Mouse (Mus musculus): Measurements from ENCODE around the gene Caml. TPM values are rescaled to one million over a fixed set of nuclear protein-coding genes. Genes with fewer than 3 reads are reported as not detected.

Caml gene
- polyA plus RNA-seq, 1 experiment, result 44.9 TPM

DNA sequence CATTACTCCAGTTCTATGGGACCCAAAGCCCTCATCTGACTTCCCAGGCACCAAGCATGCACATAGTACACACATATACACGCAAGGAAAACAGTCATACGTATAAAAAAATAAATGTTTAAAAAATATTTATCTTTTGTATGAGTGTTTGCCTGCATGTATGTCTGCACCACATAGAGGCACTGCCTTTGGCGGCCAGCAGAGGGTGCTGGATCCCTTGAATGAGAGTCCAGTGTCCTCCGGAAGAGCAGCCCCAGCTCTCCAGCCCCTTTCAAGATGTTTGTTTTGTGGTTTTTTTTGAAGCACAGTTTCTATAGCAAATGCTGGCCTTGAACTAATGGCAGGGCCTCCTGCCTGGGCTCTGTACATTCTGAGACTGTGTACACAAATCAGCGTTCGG is 45.7 kb downstream of the Caml start:
- no peak overlapping the region for H3K4me3 ChIP-seq (ENCODE audit: insufficient read depth, low read length)
- H3K27ac ChIP-seq (ENCODE audit: insufficient read depth, low read depth, low read length), result no peak overlapping the region
- TF ChIP-seq POLR2A (IDR thresholded peaks at IDR 0.05; ENCODE audit: borderline replicate concordance, low read depth, low read length), result no peak
- TF ChIP-seq CTCF (IDR thresholded peaks at IDR 0.05; ENCODE audit: low read depth, low read length), result peak; percentile 69
- no peaks in the 10 kb centered on the region for H3K4me1 ChIP-seq (ENCODE audit: control insufficient read depth, insufficient read depth, low read length)

DNA sequence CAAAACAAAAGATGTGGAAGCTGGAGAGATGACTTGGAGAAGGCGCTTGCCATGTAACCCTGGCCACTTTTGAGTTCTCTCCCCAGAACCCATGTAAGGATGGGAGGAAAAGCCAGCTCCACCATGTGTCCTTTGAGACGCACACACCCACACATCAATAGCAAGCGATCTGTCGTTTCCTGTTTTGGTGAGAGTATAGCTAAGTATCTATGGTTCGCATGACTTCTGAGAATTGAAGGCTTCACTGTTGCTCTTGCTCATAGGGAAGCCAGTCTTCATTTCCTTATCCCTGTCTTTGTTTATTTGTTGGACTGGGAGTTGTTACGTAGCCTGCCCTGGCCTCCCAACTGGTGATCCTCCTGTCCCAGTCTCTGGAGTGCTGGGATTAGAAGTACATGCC is 49.9 kb downstream of the Caml start:
- Histone ChIP-seq H3K4me3 (ENCODE audit: insufficient read depth, low read length) (no peak overlapping the region), H3K27ac (ENCODE audit: insufficient read depth, low read depth, low read length) (no peak overlapping the region), H3K4me1 (ENCODE audit: control insufficient read depth, insufficient read depth, low read length) (no peaks in the 10 kb centered on the region)
- TF ChIP-seq POLR2A (IDR thresholded peaks at IDR 0.05; ENCODE audit: borderline replicate concordance, low read depth, low read length) (no peak), CTCF (IDR thresholded peaks at IDR 0.05; ENCODE audit: low read depth, low read length) (no peak)

DNA sequence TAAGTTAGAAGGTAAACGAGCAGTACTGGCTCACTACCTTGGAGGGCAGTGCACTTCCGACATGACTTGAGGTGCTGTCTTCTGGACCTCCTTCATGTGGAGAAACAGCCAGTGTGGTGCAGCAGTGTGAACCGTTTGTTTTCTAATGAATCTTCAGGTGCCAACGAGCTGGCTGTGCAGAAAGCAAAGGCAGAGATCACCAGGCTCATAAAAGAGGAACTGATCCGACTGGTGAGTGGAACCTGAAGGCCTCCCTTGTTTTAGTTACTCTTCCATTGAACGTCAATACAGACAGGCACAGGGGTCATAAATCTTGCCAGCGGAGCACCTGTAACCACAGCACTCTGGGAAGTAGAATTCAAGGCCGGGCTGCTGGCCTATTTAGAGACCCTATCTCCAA is 54.6 kb downstream of the Caml start:
- Histone ChIP-seq H3K4me3 (ENCODE audit: insufficient read depth, low read length) (no peak overlapping the region), H3K4me1 (ENCODE audit: control insufficient read depth, insufficient read depth, low read length) (no peaks in the 10 kb centered on the region), H3K27ac (ENCODE audit: insufficient read depth, low read depth, low read length) (no peak overlapping the region)
- no peak for TF ChIP-seq POLR2A (IDR thresholded peaks at IDR 0.05; ENCODE audit: borderline replicate concordance, low read depth, low read length)
- no peak for TF ChIP-seq CTCF (IDR thresholded peaks at IDR 0.05; ENCODE audit: low read depth, low read length)

Other genes with a start within 250 kb of the Caml start
- gene Slc34a1, start 224.8 kb upstream of the Caml start, polyA plus RNA-seq (2012; ENCODE audit: insufficient read depth, insufficient read length, missing spikeins), result not detected in 2 replicates
- not detected in 2 replicates for gene Pfn3, start 207.8 kb upstream of the Caml start, polyA plus RNA-seq (2012; ENCODE audit: insufficient read depth, insufficient read length, missing spikeins)
- not detected in 2 replicates for gene F12, start 196.2 kb upstream of the Caml start, polyA plus RNA-seq (2012; ENCODE audit: insufficient read depth, insufficient read length, missing spikeins)
- 42.1 and 43.0 TPM in 2 replicates for gene Grk6, start 177.9 kb upstream of the Caml start, polyA plus RNA-seq (2012; ENCODE audit: insufficient read depth, insufficient read length, missing spikeins)
- gene Prr7, start 158.7 kb upstream of the Caml start, polyA plus RNA-seq (2012; ENCODE audit: insufficient read depth, insufficient read length, missing spikeins), result not detected in 2 replicates
- gene Dbn1, start 134.9 kb upstream of the Caml start, polyA plus RNA-seq (2012; ENCODE audit: insufficient read depth, insufficient read length, missing spikeins), result 0.62 and 1.2 TPM in 2 replicates
- gene Pdlim7, start 109.3 kb upstream of the Caml start, polyA plus RNA-seq (2012; ENCODE audit: insufficient read depth, insufficient read length, missing spikeins), result 6.0 TPM in 2 replicates
- 87.8 and 94.2 TPM in 2 replicates for gene Dok3, start 93.7 kb upstream of the Caml start, polyA plus RNA-seq (2012; ENCODE audit: insufficient read depth, insufficient read length, missing spikeins)
- gene Ddx41, start 86.3 kb upstream of the Caml start, polyA plus RNA-seq (2012; ENCODE audit: insufficient read depth, insufficient read length, missing spikeins), result 39.1 and 39.8 TPM in 2 replicates
- gene Fam193b, start 51.9 kb upstream of the Caml start, polyA plus RNA-seq (2012; ENCODE audit: insufficient read depth, insufficient read length, missing spikeins), result 45.6 and 47.6 TPM in 2 replicates
- gene Tmed9, start 49.3 kb upstream of the Caml start, polyA plus RNA-seq (2012; ENCODE audit: insufficient read depth, insufficient read length, missing spikeins), result 90.3 and 94.9 TPM in 2 replicates
- 25.2 and 27.5 TPM in 2 replicates for gene B4galt7, start 23.1 kb upstream of the Caml start, polyA plus RNA-seq (2012; ENCODE audit: insufficient read depth, insufficient read length, missing spikeins)
- gene Ddx46, start 12.0 kb downstream of the Caml start, polyA plus RNA-seq (2012; ENCODE audit: insufficient read depth, insufficient read length, missing spikeins), result 53.3 and 59.2 TPM in 2 replicates
- 46.8 and 50.4 TPM in 2 replicates for gene B230219D22Rik, start 70.1 kb downstream of the Caml start, polyA plus RNA-seq (2012; ENCODE audit: insufficient read depth, insufficient read length, missing spikeins)
- 51.5 and 54.5 TPM in 2 replicates for gene Txndc15, start 91.6 kb downstream of the Caml start, polyA plus RNA-seq (2012; ENCODE audit: insufficient read depth, insufficient read length, missing spikeins)
- 55.0 and 57.0 TPM in 2 replicates for gene Pcbd2, start 104.4 kb downstream of the Caml start, polyA plus RNA-seq (2012; ENCODE audit: insufficient read depth, insufficient read length, missing spikeins)
- gene Catsper3, start 161.6 kb downstream of the Caml start, polyA plus RNA-seq (2012; ENCODE audit: insufficient read depth, insufficient read length, missing spikeins), result not detected in 2 replicates
- 0.60 TPM in 1 of 2 replicates, not detected in the other for gene Pitx1, start 213.2 kb downstream of the Caml start, polyA plus RNA-seq (2012; ENCODE audit: insufficient read depth, insufficient read length, missing spikeins)

Measured in bone marrow macrophage, adult 2 months (primary cell).